8 mouse cellular contexts compared by ENCODE assay signal in the genomic region with DNA sequence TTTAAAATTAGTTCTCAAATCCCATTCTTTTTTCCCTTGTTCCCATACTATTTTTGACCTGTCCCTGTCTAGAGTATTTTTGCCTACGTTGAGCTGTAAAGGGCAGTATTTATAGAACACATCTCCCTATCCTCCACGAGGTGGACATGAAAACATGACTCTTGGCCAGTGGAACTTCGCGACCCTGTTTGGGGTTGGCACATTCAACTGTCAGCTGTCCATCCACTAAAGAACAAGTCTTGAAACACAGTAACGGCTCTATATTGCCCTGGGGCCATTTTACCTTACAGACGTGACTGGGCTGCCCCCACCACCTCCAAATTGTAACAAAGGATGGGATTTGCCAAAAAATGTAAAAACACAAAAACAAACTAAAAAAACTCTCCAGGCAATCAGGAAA. TPM values are rescaled to one million over a fixed set of nuclear protein-coding genes. Genes with fewer than 3 reads are reported as not detected.
DNase-seq lines count a peak whose midpoint lies in the region; ATAC-seq lines count a peak whose summit lies in the region.

No protein-coding gene starts in this region.

- no peaks in the 10 kb centered on the region for H3K27me3 ChIP-seq in hindbrain, embryonic 12.5 days

- ATAC-seq in hindbrain, embryonic 12.5 days (ENCODE audit: low FRiP score), result peak; percentile 24

- peak overlapping the region; percentile 99 for H3K27ac ChIP-seq in hindbrain, embryonic 12.5 days

- WGBS in hindbrain, embryonic 12.5 days, result 1% methylated on average over 6 of the region's 6 CpGs

- H3K4me1 ChIP-seq in hindbrain, embryonic 12.5 days, result peaks cover 15% of the 10 kb centered on the region

- peak overlapping the region; percentile 96 for H3K9ac ChIP-seq in hindbrain, embryonic 12.5 days

- no peaks in the 10 kb centered on the region for H3K9me3 ChIP-seq in hindbrain, embryonic 12.5 days (replicated peaks)

- peak overlapping the region; percentile 72 for H3K4me2 ChIP-seq in hindbrain, embryonic 12.5 days (replicated peaks)

- H3K36me3 ChIP-seq in hindbrain, embryonic 12.5 days, result peaks cover 17% of the 10 kb centered on the region

- peak; percentile 4 for DNase-seq in kidney, adult 9 months
- DNase-seq in kidney, postnatal 36 days, result no peak
- DNase-seq in embryo, embryonic 10.5 days (ENCODE audit: low spot score), result peak; percentile 74
- peak; percentile 19 for DNase-seq in lung, postnatal 10 days
- DNase-seq in right cerebral cortex, postnatal 36 days (ENCODE audit: low spot score in 2 of 2), result no peak
- DNase-seq in adrenal gland, postnatal 14 days, result no peak
- DNase-seq in left cerebral cortex, postnatal 14 days (ENCODE audit: low spot score in 2 of 2), result no peak

- intact Hi-C loops in left cerebral cortex, postnatal 14 days (cut with DNase I), result loop anchor here (1.0 to 2.0 kb wide), 2 partner anchors 76 to 156 kb away; a partner anchor contains a TSS

- H3K4me3 ChIP-seq in hindbrain, embryonic 12.5 days, result peak overlapping the region; percentile 80

RNA-seq across cellular contexts. Expression of a gene that starts 1.0 kb away (rescaled TPM):
- polyA plus RNA-seq in hindbrain, embryonic 12.5 days (2016; fragmentation: Nextera tagmentation; extraction: Ambion mirVana), result 54.9 and 56.6 TPM in 2 replicates
- total RNA-seq in adrenal gland, postnatal 14 days (2021), result 10.6 and 11.7 TPM in 2 replicates
- 10 to 100 TPM; 15.3 to 17.3 TPM for total RNA-seq in left cerebral cortex, postnatal 14 days (2021)

RNA-seq across cellular contexts. Expression of a gene that starts 24.2 kb away (rescaled TPM):
- polyA plus RNA-seq in hindbrain, embryonic 12.5 days (2016; fragmentation: Nextera tagmentation; extraction: Ambion mirVana), result 0.98 and 1.4 TPM in 2 replicates
- total RNA-seq in adrenal gland, postnatal 14 days (2021), result not detected in 2 replicates
- not detected for total RNA-seq in left cerebral cortex, postnatal 14 days (2021)

Comparison
In these comparisons a context has a peak if more than half of its experiments do, and no peak if none do; other contexts are left out.
1. DNase-seq: peak in kidney, adult 9 months (single experiment), embryo, embryonic 10.5 days (single experiment) and lung, postnatal 10 days (single experiment); none in kidney, postnatal 36 days (0 of 2), right cerebral cortex, postnatal 36 days (0 of 2), adrenal gland, postnatal 14 days (single experiment) and left cerebral cortex, postnatal 14 days (0 of 2).